Mouse (Mus musculus): ENCODE results near the gene Ggta1.
A peak's percentile ranks its signal among the peaks of the same experiment; 100 is the strongest.
"Not testable (repeated sequence)": the region's sequence is repeated elsewhere in the genome, so short reads cannot be mapped to it uniquely, and the experiment has no call there.

The Ggta1 gene

DNA sequence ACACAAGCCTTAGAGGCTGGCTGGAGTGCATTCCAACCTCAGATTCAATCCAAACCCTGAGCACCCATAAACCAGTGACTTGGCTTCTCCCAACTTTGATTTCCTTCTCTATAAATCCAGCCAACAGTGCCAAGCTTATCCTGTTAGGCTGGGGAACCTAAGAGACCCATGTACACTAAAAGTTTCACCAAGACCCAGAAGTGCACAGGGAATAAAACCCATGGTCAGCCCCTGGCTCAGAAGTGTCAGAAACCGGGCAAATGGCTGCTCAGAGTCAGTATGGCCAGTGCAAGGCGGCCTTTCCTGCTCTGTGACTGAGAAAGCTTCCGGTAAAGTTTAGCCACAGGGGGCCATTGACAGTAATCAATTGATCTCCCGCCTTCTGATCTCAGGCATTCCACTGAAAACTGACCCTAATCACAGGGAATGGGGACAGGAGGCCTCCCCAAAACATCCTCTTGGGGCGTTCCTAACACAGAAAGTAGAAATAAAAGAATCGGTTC lies 2.6 kb downstream of the Ggta1 start:
- DNase-seq, result no peak

DNA sequence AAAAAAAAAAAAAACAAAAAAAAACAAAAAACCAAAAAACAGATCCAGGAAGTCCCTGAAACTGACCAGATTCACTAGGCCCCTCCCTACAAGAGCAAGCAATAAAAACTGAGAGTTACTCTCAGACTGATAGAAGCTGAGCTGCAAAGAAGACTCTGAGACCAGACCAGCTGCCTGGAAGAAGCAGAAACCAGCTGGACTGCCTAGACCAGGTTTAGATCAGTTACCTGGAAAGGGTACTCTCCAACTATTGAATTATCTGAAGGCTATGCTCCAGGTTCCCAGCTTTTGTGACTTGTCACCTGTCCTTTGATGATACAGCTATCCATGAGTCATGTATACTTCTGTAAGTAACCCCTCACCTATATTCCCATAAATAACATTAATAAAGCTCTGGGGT lies 3.7 kb downstream of the Ggta1 start:
- no peak for DNase-seq

DNA sequence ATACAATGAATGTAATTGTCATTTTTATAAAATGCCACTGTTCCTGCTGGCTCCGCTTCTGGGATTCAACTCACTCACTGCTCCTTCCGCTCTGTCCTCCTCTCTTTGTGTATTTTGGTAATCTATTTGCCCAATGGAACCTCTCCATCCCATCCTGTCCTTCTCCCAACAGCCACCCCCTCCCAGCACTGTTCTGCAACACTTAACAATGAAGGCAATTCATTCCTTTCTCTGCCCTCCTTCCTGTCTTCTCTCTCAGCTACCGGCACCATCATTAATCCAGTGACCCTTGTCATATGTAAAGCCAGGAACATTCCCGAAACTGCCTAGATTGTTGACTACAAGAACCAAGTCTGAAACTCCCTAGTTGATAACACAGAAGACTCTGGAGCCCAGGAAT lies 4.6 kb downstream of the Ggta1 start:
- no peak for DNase-seq

DNA sequence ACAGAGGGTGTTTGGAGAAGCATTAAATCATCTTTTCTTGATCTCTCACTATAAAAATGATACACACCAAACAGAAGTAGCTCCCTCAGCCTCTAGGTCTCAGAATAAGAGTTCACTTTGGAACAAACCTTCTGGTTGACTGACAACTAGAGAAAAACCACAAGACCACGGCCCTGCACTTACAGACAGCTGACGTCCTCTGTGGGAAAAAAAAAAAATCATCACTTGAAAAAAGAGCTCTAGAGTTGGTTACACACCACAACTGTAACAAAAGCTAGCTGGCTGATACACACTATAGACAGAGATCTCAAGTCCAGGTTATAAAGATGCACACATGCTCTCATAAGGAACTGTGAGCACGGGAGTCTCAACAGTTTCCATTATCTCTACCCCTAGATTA lies 9.3 kb downstream of the Ggta1 start:
- no peak for DNase-seq

DNA sequence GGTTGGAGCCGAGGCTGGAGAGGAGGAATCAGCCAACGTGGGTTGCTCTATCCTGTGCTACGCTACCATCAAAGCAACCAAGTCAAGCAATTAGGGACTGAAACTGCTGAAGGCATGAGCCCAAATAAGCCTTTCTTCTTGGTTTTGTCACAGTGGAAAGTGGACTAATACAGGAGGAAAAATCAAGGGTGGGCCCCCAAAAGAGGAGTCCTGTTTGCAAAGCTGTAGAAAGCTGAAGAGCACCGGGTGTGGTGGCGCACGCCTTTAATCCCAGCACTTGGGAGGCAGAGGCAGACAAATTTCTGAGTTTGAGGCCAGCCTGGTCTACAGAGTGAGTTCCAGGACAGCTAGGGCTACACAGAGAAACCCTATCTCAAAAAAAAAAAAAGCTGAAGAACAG lies 10.3 kb downstream of the Ggta1 start:
- not testable (repeated sequence) for DNase-seq

DNA sequence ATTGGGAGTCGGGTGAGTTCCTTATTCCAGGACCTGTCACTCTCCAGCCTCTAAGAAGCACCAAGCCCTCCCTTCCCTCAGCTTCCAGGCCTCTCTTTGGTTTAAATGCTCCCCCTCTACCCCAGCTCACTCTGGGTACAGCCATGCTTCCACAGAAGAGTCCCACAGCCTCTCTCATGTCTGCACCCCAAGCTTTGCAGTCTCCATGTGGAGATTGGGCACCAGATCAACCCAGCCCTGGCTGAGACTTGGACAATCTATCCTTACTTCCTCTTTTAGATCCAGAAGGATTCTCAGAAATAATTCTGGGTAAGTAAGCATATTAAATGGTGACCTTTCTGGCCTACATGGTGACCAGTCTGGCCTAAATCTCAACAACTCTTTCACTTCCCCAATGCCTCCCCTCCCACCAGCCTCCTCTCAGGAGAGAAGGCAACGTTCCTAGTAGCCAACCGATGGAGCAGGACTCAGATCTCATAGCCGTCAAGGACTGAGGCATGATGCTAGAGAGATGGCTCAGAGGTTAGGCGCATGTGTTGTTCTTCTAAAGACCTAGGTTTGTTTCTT lies 11.5 kb downstream of the Ggta1 start:
- no peak for DNase-seq

DNA sequence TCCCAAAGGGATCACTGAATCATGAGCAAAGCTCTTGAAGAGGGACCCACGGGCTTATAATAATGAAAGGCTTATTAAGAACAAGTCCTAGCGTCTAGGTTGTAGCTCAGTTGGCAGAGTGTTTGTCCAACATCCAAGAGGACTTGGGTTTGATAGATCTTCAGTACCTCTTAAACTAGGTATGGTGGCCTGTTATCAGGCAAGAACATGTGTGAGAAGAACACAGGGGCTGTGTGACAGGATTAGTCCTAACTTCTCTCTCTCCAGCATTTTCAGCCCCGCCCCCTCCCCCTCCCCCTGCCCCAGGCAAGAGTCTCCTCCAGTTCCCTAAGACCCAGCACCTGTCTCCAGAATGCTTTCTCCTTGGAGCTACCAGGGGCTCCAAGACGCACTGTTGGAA lies 12.2 kb downstream of the Ggta1 start:
- DNase-seq, result no peak

DNA sequence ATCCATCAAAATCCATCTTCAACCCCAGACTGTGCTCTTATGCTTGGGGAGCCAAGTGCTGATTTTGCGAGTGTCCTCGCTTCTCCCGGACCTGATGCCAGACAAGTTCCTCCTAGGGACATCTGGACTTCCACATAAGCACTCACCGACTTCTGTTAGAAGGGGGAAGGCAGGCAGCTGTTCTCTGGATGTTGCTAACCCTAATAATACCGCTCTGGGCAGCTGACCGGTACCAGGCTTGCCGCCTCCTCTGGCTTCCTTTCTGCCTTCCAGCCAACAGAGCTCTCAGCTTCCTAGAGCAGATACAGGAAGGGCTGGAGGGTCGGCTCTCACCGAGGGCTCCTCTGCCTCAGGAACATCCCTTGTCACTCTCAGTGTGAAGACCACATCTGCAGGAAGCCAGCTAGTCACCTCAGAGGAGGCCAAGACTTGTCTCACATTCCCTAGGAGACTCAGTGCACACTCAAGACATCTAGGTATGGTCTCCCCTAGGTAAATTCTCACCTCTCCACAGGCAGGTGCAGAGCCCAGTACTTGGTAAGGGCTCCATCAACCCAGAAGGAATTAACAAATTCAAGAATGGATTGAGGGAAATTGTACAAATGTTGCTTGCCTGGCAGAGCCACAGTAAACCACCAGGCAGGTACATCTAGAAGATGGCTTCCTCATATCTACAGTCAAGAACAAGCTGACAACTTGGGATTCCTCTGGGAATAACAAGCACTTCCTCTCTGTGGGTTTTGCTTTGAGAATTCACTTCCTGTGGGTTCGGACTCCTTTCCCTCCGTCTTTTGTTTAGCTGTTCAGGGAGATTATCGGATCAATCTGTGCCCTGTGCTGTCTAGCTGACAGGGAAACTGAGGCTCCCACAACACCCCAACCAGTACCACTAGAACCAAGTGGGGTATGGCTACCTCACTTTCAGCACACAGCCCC lies 13.1 kb downstream of the Ggta1 start:
- DNase-seq, result no peak

DNA sequence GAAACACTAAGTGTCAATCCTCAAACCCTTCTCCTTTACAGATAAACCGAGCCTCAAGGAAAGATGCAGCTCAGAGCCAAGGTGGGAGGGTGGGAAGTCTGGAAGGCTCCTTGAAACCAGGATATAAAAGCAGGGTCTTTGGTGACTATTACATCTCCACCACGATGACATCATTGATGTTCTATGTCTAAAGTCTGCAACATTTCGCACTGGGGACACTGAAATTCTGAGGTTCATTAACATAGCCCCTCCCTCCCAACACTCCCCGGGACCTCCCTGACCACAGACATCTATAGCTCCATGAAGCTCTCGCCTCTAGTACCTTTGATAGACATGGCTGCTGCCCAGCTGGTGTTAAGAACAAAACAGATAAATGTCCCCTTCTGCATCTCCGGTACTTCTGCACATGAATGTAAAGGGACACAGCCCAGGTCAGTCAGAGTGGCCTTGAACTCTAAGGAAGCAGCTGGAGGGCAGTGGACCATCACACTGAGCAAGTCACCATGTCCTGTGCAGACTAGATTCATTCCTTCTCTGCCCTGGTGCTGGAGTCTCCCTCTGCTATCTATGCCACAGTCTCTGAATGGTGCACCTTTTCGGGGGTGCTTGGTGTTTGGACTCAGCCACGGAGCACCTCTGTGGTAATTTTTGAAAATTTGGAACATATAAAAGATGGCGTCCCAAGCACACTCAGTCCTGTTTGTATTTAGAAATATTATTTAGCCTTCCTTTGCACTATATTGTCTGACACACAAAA lies 13.9 kb downstream of the Ggta1 start:
- no peak for DNase-seq

DNA sequence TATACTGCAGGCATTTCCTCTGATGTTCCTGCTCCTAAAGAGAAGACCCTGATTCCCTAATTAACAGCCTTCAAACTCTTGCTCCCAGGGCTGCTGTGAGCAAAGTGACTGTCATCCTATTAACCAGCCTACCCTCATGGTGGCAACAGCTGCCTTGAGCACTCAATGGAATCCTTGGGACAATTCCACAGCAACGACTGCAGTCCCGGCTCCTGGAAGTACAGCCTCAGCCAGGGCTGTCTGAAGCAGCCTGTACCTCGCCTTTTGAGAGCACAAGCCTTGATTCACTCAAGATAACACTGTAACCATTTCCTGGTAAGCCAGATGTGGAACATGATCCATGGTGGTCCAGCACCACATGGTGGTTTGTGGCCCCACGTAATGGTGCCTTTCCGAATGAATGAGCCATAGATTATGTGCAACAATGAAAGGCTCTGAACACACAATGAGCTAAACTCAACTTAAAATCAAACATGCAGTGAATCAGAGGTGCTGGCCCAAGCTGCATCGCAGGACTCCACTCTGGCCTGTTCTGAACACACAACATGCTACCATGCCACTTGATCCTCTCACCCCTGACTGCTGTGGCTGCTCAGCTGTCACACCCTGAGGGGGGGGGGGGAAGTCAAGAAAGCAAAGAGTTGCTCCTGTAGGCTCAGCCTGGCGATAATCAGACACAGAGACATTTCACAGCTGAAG lies 14.7 kb downstream of the Ggta1 start:
- DNase-seq, result no peak

DNA sequence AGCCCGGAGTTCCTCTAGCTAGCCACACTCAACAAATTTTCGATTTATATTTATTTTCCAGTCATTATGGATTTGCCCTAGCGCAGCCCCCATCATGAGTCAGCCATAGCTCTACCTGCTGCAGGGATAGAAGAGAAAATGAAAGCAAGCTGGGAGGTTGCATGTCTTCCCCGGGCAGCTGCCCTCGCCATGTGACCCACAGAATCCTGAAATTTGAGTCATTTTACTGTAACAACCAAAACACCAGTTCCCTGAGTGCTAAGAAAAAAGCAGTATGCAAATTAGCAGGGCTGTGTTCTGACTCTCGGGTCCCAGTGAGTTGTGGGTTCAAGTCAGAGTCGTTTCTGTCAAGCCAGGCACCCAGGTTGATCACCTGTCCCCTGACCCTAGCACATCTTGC lies 15.6 kb downstream of the Ggta1 start:
- no peak for DNase-seq

DNA sequence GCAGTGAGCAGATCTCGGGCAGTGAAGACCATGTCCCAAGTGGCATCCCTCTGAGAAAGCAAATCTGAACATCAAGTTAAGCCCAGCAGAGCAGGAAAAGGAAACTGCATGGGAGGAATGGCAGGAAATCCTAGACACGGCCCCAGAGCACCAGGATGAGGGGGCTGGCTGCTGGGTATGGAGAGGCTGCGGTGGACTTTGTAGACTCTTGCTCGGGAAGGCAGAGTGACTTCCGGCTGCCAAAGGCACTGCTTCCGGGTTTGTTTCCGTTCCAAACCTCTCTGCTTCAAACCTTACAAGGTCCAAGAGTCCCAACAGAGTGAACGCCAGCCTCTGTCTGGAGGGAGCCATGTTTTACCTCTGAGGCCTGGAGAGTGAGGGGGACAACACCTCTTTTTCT lies 16.2 kb downstream of the Ggta1 start:
- DNase-seq, result peak in 1 of 2 experiments; percentile 48

DNA sequence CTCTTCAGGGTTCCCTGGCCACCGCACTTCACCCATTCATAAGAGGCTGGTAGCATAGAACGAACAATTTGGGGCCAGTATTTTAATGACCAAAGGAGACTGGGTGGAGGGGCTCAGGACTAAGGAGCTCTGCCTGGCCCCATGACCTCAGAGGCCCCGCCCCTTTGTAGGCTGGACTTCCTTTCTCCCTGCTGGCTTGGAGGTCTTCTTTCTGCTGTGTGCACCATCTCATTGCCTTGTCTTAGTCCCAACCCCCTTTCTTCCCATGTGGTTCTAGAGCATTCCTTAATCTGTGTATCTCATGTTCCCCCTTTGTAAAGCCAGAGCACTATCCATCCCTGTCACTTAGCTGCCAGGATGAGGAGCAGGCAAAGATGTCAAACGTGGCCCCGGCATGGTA lies 16.7 kb downstream of the Ggta1 start:
- no peak for DNase-seq

DNA sequence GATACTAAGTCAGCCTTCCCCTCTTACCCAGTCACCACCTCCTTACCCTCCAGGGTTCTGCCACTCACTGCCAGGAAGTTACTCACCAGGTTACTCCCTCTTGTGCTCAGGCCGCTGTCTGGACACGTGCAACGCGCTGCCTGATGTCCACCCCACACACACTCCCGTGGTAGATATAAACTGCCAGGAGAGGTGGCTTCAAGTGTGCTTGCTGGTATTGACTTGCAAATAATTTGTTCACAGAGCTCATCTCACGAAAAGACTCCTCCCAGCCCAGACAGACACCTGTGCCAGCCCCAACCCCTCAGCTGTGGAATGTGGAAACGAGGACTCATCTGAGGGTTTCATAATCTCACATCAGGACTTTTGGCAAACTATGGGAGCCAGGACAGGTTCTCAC lies 17.4 kb downstream of the Ggta1 start:
- DNase-seq, result peak in 1 of 2 experiments; percentile 42

DNA sequence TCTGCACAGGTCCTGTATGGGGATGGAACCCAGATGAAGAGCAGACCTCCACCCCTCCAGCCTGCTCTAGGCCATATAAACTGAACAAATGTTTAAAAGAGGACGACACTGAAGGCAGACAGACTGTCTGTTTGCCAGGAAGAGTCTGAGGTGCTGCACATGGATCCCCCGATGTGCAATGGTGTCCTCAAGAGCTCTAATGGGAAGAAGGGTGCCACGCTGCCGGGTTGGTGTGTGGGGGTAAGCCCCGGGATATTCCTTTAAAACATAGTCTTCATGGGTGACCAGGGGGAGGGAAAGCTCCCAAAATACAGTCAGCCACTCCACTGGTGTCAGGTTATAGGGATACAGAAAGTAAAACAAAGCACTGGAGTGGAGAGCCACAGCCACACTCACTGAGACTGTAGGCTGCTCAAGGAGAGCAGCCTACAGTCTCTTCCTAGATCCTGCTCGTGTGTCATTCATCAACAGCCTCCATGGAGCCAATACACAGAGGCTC lies 18.2 kb downstream of the Ggta1 start:
- DNase-seq, result no peak

DNA sequence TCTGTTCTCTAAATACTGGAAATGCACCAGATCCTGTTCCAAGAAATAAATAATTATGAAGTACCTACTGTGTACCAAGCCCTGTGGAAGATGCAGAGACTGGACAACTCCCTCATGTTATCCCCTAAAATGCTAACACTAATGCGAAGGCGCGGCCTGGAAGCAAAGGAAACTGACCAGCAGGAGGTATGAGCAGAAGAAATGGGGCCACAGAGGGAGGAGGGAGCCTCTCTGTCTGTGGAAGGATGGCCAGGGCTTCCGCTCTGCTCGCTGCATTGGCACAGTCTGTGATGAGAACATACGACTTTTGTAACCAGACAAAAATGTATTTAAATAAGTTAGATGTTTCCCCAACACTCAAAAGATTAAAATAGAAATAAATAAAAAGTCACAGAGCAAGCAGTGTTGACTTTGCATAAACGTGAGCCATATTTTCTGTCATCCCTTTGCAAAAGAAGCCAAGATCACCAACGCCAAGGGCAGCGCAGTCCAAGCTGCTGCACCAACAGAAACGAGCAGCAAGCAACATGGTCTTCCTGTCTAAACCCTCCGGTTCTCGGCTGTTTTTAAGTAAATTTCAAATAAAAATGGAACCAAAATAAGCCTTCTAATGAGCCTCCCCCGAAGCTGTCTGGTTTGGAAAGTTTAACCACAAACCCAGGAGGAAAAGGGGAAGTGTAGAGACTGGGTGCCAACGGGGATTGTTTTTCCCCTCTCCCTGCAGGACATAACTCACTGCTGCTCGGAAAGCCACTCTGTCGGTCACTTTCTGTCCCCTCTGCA lies 18.9 kb downstream of the Ggta1 start:
- DNase-seq, result no peak

DNA sequence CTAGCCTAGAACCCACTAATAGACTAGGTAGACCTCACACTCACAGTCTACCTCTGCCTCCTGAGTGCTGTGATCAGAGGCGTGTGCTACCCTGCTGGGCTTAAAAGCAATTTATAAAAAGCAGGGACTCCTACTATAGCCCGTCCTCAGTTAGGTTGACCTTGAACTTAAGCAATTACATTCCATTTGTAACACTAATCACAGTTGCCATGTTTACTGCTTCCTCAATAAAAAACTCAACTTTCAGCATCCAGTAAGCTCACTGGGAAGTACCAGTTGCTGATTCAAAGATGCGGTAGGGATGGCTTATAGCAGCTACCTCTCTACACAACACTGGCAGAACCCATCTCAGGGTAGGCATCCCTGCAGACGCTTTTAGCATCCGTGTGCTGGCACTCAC lies 19.7 kb downstream of the Ggta1 start:
- DNase-seq, result no peak

DNA sequence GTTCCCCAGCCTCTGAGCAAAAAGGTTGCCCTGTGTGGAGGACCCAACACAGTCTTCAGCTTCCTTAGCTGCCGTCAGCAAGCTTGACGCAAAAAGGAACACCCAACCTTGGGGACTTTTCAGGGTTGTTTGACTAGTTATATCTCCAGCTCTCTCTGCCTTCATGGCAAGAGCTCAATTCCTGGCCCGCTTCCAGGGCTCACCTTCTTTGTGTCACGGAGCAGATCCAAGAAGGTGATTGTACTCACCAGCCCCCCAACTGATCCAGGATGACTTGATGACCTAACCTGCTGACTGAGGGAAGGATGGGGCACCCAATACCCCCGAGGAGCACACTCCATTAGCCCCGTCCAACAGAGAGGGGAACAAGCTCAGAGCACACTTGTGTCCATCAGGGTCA lies 21.0 kb downstream of the Ggta1 start:
- DNase-seq, result no peak

DNA sequence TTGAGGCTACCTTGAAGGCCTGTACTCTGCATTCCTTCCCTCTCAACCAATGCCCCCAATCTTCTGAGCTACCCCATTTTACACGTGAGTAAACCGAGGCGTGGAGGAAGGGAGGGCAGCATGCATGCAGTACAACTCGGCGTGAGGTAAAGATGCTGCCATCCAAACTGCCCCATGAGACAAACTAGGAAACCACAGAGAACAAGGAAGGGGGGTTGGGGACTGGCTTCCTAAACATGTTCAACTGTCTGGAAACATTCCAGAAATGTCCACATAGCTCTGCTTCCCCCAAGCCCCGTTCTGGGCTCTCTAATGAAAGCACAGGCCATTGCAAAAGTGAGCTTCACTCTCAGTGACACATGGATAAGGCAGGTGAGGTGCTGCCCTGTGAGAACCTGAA lies 21.6 kb downstream of the Ggta1 start:
- DNase-seq, result no peak

DNA sequence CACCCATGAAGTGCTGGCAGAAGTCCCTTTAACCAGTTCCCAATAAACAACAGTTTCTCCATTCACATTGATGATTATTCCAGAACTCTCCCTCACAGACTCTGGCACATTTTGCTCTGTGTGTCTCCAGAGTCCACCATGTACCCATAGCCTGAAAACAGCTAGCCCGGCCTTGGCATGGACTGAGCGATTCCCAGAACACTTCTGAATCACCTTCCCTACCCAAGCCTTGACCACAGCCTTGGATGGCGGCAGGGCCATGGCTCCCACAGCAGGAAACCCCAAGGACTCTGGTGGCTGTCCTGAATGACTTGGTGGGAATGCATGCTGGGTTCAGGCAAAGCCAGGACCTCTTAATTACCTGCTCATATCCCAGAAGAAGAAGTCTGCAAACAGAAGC lies 22.6 kb downstream of the Ggta1 start:
- DNase-seq, result no peak

DNA sequence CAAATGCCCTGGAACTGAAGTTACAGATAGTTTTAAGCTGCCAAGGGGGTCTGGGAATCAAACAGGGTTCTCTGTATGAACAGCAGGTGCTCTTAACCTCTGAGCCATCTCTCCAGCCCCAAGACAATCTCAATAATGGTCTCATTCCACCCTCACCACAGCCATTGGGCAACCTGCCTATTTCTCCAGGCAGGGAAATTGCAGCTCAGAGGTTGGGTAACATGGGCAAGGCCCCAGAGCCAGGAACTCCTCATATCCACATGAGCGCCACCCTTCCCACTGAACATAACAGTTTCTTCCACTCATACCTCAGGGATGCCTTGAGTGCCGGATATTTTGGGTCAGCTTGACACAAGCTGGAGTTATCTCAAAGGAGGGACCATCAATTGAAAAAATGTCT lies 25.2 kb downstream of the Ggta1 start:
- DNase-seq, result no peak

DNA sequence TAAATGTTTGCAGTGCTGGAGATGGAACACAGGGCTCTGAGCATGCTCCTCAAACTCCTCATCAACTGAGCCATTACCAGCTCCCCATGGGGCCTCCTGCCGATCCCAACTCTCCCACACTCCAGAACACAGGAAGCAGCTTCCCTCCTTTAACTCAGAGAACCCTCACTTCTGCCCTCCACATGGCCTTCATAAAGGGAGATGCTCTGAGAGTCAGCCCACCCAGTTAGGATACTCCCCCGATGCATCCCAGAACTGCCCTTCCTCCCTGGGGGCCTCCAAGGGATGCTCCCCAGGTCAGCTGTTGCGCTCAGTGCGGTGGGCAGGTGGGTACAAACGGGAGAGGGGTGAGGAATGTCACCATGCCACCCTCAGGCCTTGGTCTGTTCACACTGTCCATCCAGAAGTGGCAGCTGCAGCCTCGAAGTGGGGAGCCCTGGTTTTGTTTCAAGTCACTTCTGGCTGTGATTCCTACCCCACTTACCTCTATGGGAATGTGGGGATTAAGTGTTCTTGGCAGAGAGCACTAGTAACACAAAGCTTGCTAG lies 28.4 kb downstream of the Ggta1 start:
- no peak for DNase-seq

Data from thymus, adult 18-20 months (tissue).